Mouse (Mus musculus) lung, embryonic 15.5 days (tissue): ENCODE measurements around the gene Rps21. TPM values are rescaled to one million over a fixed set of nuclear protein-coding genes. Genes with fewer than 3 reads are reported as not detected.

Experiments used
- ATAC-seq: fragments of 200-750 bp; cut with Nextera tagmentation; 2 replicates; pipeline ENCODE4 v1.8.0; 2017; ENCODE audit warnings: moderate number of reproducible peaks, borderline replicate concordance; ENCODE audit not compliant: low FRiP score, low TSS enrichment; ENCODE audit errors: extremely low read depth
- H3K27ac ChIP-seq: fragments of 300-500 bp; sonication (generic); 2 replicates; pipeline ENCODE4 v1.5.1; 2015; ENCODE audit warnings: moderate library complexity, mild to moderate bottlenecking, inconsistent platforms
- H3K27me3 ChIP-seq: fragments of 300-500 bp; sonication (generic); 2 replicates; pipeline ENCODE4 v1.6.1; 2015; ENCODE audit warnings: inconsistent platforms
- H3K36me3 ChIP-seq: fragments of 300-500 bp; sonication (generic); 2 replicates; pipeline ENCODE4 v1.6.1; 2015; ENCODE audit warnings: inconsistent platforms
- H3K4me1 ChIP-seq: fragments of 300-500 bp; sonication (generic); 2 replicates; pipeline ENCODE4 v1.6.1; 2015; ENCODE audit warnings: inconsistent platforms
- H3K4me2 ChIP-seq: fragments of 300-500 bp; sonication (generic); 2 replicates; pipeline ENCODE4 v1.6.1; 2015; ENCODE audit warnings: inconsistent platforms, mild to moderate bottlenecking, moderate library complexity
- H3K4me3 ChIP-seq: fragments of 300-500 bp; sonication (generic); 2 replicates; pipeline ENCODE4 v1.5.1; 2015; ENCODE audit warnings: mild to moderate bottlenecking, inconsistent platforms
- H3K9ac ChIP-seq: fragments of 300-500 bp; sonication (generic); 2 replicates; pipeline ENCODE4 v1.6.1; 2015; ENCODE audit warnings: inconsistent platforms
- H3K9me3 ChIP-seq: fragments of 300-500 bp; sonication (generic); 2 replicates; pipeline ENCODE4 v1.6.1; 2016; ENCODE audit warnings: inconsistent platforms
- WGBS: fragments of 180-500 bp; shearing (Covaris S2); methylation state at CpG from one replicate; pipeline ENCODE4 v1.1.7; 2015; 5-methylcytosine and 5-hydroxymethylcytosine counted together
- polyA plus RNA-seq: library from polyadenylated mRNA; unstranded; fragments of >200 nt; fragmentation: Nextera tagmentation; extraction: Ambion mirVana; gene quantifications from 2 replicates; pipeline ENCODE4 v1.2.1, GENCODE M21; 2015

The Rps21 gene
- polyA plus RNA-seq, 1 experiment from 2014 or later: 477 TPM

GRCm38 (mm10) chr2:180260610-180261480 lies 3.7 kb downstream of the Rps21 start:
- no peak overlapping the region for H3K4me2 ChIP-seq
- no peak for ATAC-seq
- H3K4me3 ChIP-seq: no peak overlapping the region
- H3K36me3 ChIP-seq: peaks cover 65% of the 10 kb centered on the region
- peaks cover 22% of the 10 kb centered on the region for H3K4me1 ChIP-seq
- WGBS: 56% methylated on average over 8 of the region's 8 CpGs
- no peak overlapping the region for H3K9ac ChIP-seq
- H3K27ac ChIP-seq: no peak overlapping the region
- no peaks in the 10 kb centered on the region for H3K27me3 ChIP-seq
- H3K9me3 ChIP-seq: no peaks in the 10 kb centered on the region

- WGBS: 77% methylated on average over 7 of the region's 7 CpGs
- Histone ChIP-seq H3K4me1 (peaks cover 14% of the 10 kb centered on the region), H3K36me3 (peaks cover 65% of the 10 kb centered on the region), H3K4me2 (no peak overlapping the region), H3K9ac (no peak overlapping the region), H3K27ac (no peak overlapping the region; the same call in 1 of the 2 replicates), H3K4me3 (no peak overlapping the region), H3K9me3 (no peaks in the 10 kb centered on the region), H3K27me3 (no peaks in the 10 kb centered on the region)
- ATAC-seq: no peak
Measured at GRCm38 (mm10) chr2:180261901-180262300, 4.7 kb downstream of the Rps21 start.

- H3K27me3 ChIP-seq: no peaks in the 10 kb centered on the region
- peaks cover 65% of the 10 kb centered on the region for H3K36me3 ChIP-seq
- ATAC-seq: peak; percentile 15; the same call in 1 of the 2 replicates
- no peaks in the 10 kb centered on the region for H3K9me3 ChIP-seq
- WGBS: 61% methylated on average over 3 of the region's 3 CpGs
- peaks cover 14% of the 10 kb centered on the region for H3K4me1 ChIP-seq
- H3K27ac ChIP-seq: peak overlapping the region; percentile 43; the same call in 1 of the 2 replicates
- no peak overlapping the region for H3K4me3 ChIP-seq
- H3K4me2 ChIP-seq: no peak overlapping the region
- no peak overlapping the region for H3K9ac ChIP-seq
Measured at GRCm38 (mm10) chr2:180262441-180262840, 5.3 kb downstream of the Rps21 start.

- Histone ChIP-seq H3K9ac (no peak overlapping the region), H3K27me3 (no peaks in the 10 kb centered on the region), H3K4me3 (no peak overlapping the region), H3K4me2 (no peak overlapping the region), H3K36me3 (peaks cover 64% of the 10 kb centered on the region), H3K9me3 (no peaks in the 10 kb centered on the region), H3K4me1 (peaks cover 12% of the 10 kb centered on the region), H3K27ac (peak overlapping the region; percentile 43; the same call in 1 of the 2 replicates)
- 84% methylated on average over 10 of the region's 10 CpGs for WGBS
- no peak for ATAC-seq
Measured at GRCm38 (mm10) chr2:180262891-180263290, 5.7 kb downstream of the Rps21 start.

- Histone ChIP-seq H3K4me3 (no peak overlapping the region), H3K9ac (no peak overlapping the region), H3K36me3 (peaks cover 34% of the 10 kb centered on the region), H3K27ac (no peak overlapping the region), H3K27me3 (no peaks in the 10 kb centered on the region), H3K4me2 (no peak overlapping the region), H3K9me3 (no peaks in the 10 kb centered on the region), H3K4me1 (peaks cover 22% of the 10 kb centered on the region)
- 66% methylated on average over 2 of the region's 2 CpGs for WGBS
- ATAC-seq: no peak
Measured at GRCm38 (mm10) chr2:180267955-180268354, 10.8 kb downstream of the Rps21 start.

GRCm38 (mm10) chr2:180269329-180269728 lies 12.2 kb downstream of the Rps21 start:
- no peak overlapping the region for H3K4me2 ChIP-seq
- H3K9me3 ChIP-seq: no peaks in the 10 kb centered on the region
- WGBS: 88% methylated on average over 10 of the region's 10 CpGs
- no peak overlapping the region for H3K4me3 ChIP-seq
- peaks cover 21% of the 10 kb centered on the region; the same call in 1 of the 2 replicates for H3K36me3 ChIP-seq
- H3K27me3 ChIP-seq: no peaks in the 10 kb centered on the region
- H3K9ac ChIP-seq: no peak overlapping the region
- peaks cover 25% of the 10 kb centered on the region for H3K4me1 ChIP-seq
- H3K27ac ChIP-seq: no peak overlapping the region
- ATAC-seq: no peak

- Histone ChIP-seq H3K9me3 (no peaks in the 10 kb centered on the region), H3K27ac (no peak overlapping the region)
Measured at GRCm38 (mm10) chr2:180270537-180271255, 13.5 kb downstream of the Rps21 start.

GRCm38 (mm10) chr2:180271804-180272395 lies 14.7 kb downstream of the Rps21 start:
- Histone ChIP-seq H3K9ac (peak overlapping the region; percentile 97), H3K27ac (no peak overlapping the region), H3K9me3 (no peaks in the 10 kb centered on the region), H3K4me3 (peak overlapping the region; percentile 90), H3K4me2 (peak overlapping the region; percentile 93), H3K36me3 (0 out of 2 replicates have a peak, but pooled peaks cover 13% of the 10 kb centered on the region), H3K4me1 (peaks cover 41% of the 10 kb centered on the region), H3K27me3 (no peaks in the 10 kb centered on the region)
- WGBS: 61% methylated on average over 5 of the region's 5 CpGs
- ATAC-seq: no peak

More at GRCm38 (mm10) chr2:180270537-180271255, 13.5 kb downstream of the Rps21 start:
- Histone ChIP-seq H3K4me3 (no peak overlapping the region), H3K9ac (peak overlapping the region; percentile 97; the same call in 1 of the 2 replicates), H3K27me3 (no peaks in the 10 kb centered on the region), H3K4me1 (peaks cover 30% of the 10 kb centered on the region), H3K4me2 (no peak overlapping the region), H3K36me3 (0 out of 2 replicates have a peak, but pooled peaks cover 13% of the 10 kb centered on the region)
- 60% methylated on average over 7 of the region's 7 CpGs for WGBS
- ATAC-seq: no peak

- peak; percentile 6 for ATAC-seq
- Histone ChIP-seq H3K27me3 (no peaks in the 10 kb centered on the region), H3K4me3 (peak overlapping the region; percentile 90), H3K4me1 (peaks cover 51% of the 10 kb centered on the region), H3K9me3 (no peaks in the 10 kb centered on the region), H3K4me2 (peak overlapping the region; percentile 93), H3K27ac (peak overlapping the region; percentile 57), H3K9ac (peak overlapping the region; percentile 97), H3K36me3 (0 out of 2 replicates have a peak, but pooled peaks cover 13% of the 10 kb centered on the region)
- 1% methylated on average over 32 of the region's 37 CpGs for WGBS
Measured at GRCm38 (mm10) chr2:180272884-180273321, 15.7 kb downstream of the Rps21 start.

GRCm38 (mm10) chr2:180273394-180274244 lies 16.4 kb downstream of the Rps21 start, which contains the start of gene Cables2:
Gene Cables2 (minus strand): TSS chr2:180273496.
- Histone ChIP-seq H3K4me2 (peak within 1 kb of the TSS; percentile 93), H3K9ac (peak within 1 kb of the TSS; percentile 97), H3K27me3 (no peaks in the 10 kb centered on the region), H3K4me3 (peak within 1 kb of the TSS; percentile 90), H3K27ac (peak within 1 kb of the TSS; percentile 57), H3K36me3 (0 out of 2 replicates have a peak, but pooled peaks cover 9% of the 10 kb centered on the region), H3K9me3 (no peaks in the 10 kb centered on the region), H3K4me1 (peaks cover 58% of the 10 kb centered on the region)
- 5% methylated on average over 68 of the region's 68 CpGs for WGBS
- peak; percentile 91 for ATAC-seq
